Mouse (Mus musculus) retina, embryonic 14.5 days (tissue): ENCODE measurements around the gene Lpcat2.

Source experiments
- DNase-seq: peaks from one replicate; pipeline ENCODE4 v3.0.0-alpha.2; 2015; ENCODE audit warnings: low spot score

Gene Lpcat2

GRCm38 (mm10) chr8:92908448-92908847, 53.3 kb downstream of the Lpcat2 start:
- no peak for DNase-seq

GRCm38 (mm10) chr8:92911477-92911876, 56.3 kb downstream of the Lpcat2 start:
- DNase-seq: no peak

GRCm38 (mm10) chr8:92913396-92913795, 58.3 kb downstream of the Lpcat2 start:
- DNase-seq: no peak

GRCm38 (mm10) chr8:92916082-92916481, 60.9 kb downstream of the Lpcat2 start:
- DNase-seq: no peak

GRCm38 (mm10) chr8:92921768-92922167, 66.6 kb downstream of the Lpcat2 start:
- DNase-seq: peak; percentile 33

GRCm38 (mm10) chr8:92928986-92929385, 73.8 kb downstream of the Lpcat2 start:
- DNase-seq: no peak

- DNase-seq: no peak
Measured at GRCm38 (mm10) chr8:92938056-92938455, 82.9 kb downstream of the Lpcat2 start.

GRCm38 (mm10) chr8:92949071-92949470, 93.9 kb downstream of the Lpcat2 start:
- no peak for DNase-seq

- DNase-seq: no peak
Measured at GRCm38 (mm10) chr8:92950639-92951371, 95.7 kb downstream of the Lpcat2 start.

GRCm38 (mm10) chr8:92954044-92954443, 98.9 kb downstream of the Lpcat2 start:
- DNase-seq: no peak

- DNase-seq: no peak
Measured at GRCm38 (mm10) chr8:92959779-92960178, 104.6 kb downstream of the Lpcat2 start, which contains the start of gene Slc6a2. TSS of gene Slc6a2 (plus strand) at chr8:92960079.

GRCm38 (mm10) chr8:92960451-92960911, 105.3 kb downstream of the Lpcat2 start:
- peak; percentile 48 for DNase-seq

- peak; percentile 43 for DNase-seq
Measured at GRCm38 (mm10) chr8:92961088-92961487, 105.9 kb downstream of the Lpcat2 start.

GRCm38 (mm10) chr8:92964556-92964955, 109.4 kb downstream of the Lpcat2 start:
- DNase-seq: no peak
